Mouse (Mus musculus) G1E (cell line): ENCODE data around the gene Grik5. TPM values are rescaled to one million over a fixed set of nuclear protein-coding genes. Genes with fewer than 3 reads are reported as not detected.
A peak's percentile ranks its signal among the peaks of the same experiment; 100 is the strongest.

Experiments
- ATAC-seq: 2 replicates; pipeline ENCODE4 v1.8.0; 2016; ENCODE audit warnings: mild to moderate bottlenecking; ENCODE audit not compliant: insufficient number of reproducible peaks, poor library complexity, low FRiP score, severe bottlenecking; ENCODE audit errors: extremely low read depth
- DNase-seq: peaks from one replicate; pipeline ENCODE4 v3.0.0; 2012; ENCODE audit warnings: low spot score
- H3K27me3 ChIP-seq: 2 replicates; pipeline ENCODE4 v1.6.1; 2012; ENCODE audit warnings: mild to moderate bottlenecking, low read length, inconsistent platforms; ENCODE audit not compliant: insufficient read depth
- H3K36me3 ChIP-seq: replicated peaks from 2 replicates; pipeline ENCODE3; 2012; ENCODE audit warnings: mild to moderate bottlenecking, inconsistent platforms
- H3K4me1 ChIP-seq: 2 replicates; pipeline ENCODE4 v1.6.1; 2012; ENCODE audit warnings: low read depth, low read length, inconsistent platforms, mixed read lengths; ENCODE audit not compliant: insufficient read depth
- H3K4me3 ChIP-seq: 2 replicates; pipeline ENCODE4 v1.5.1; 2012; ENCODE audit warnings: low read depth, mild to moderate bottlenecking, inconsistent platforms, low read length, moderate library complexity, mixed read lengths
- H3K9me3 ChIP-seq: replicated peaks from 2 replicates; pipeline ENCODE4 v1.6.1; 2012; ENCODE audit warnings: inconsistent platforms
- CTCF ChIP-seq: IDR thresholded peaks from 2 replicates; pipeline ENCODE4 v1.5.1; 2012; ENCODE audit warnings: low read depth, low read length, inconsistent platforms, mixed read lengths
- GATA1 ChIP-seq: IDR thresholded peaks from 2 replicates; pipeline ENCODE4 v1.6.1; 2012; ENCODE audit warnings: borderline replicate concordance, low read length, inconsistent platforms, mixed read lengths
- GATA2 ChIP-seq: IDR thresholded peaks from 2 replicates; pipeline ENCODE4 v1.6.1; 2012; ENCODE audit warnings: low read depth, low read length, inconsistent platforms, borderline replicate concordance
- POLR2AphosphoS5 ChIP-seq: IDR thresholded peaks from 2 replicates; pipeline ENCODE4 v1.6.1; 2012; ENCODE audit warnings: low read depth, low read length, inconsistent platforms; ENCODE audit not compliant: insufficient replicate concordance
- TAL1 ChIP-seq: conservative IDR thresholded peaks from 2 replicates; pipeline ENCODE4 v1.6.1; 2012; ENCODE audit warnings: low read depth, low read length, inconsistent platforms, mixed read lengths
- polyA plus RNA-seq: library from polyadenylated mRNA; stranded (reverse); fragments of >175 nt; gene quantifications from 2 replicates; pipeline ENCODE4 v1.2.3, GENCODE M21; 2012
- total RNA-seq, 2 experiments: library from RNA; stranded (forward) in 1 of 2; stranded (reverse) in 1 of 2; fragments of 200-1000 nt in 1 of 2; fragments of >200 nt in 1 of 2; fragmentation: Nextera tagmentation in 1 of 2; gene quantifications; 2 replicates each; pipeline ENCODE4 v1.2.3; 2014 to 2017

The Grik5 gene
- total and polyA plus RNA-seq, 3 experiments = 91.3 to 198 (median 94.6) TPM

GRCm38 (mm10) chr7:25110336-25110735 is 38.2 kb upstream of the Grik5 start:
- no peak for TF ChIP-seq TAL1
- no peak for TF ChIP-seq GATA2
- no peak for TF ChIP-seq CTCF
- TF ChIP-seq POLR2AphosphoS5 = no peak
- TF ChIP-seq GATA1 = no peak
- DNase-seq = no peak
- ATAC-seq = no peak
- no peak overlapping the region for H3K4me3 ChIP-seq
- H3K4me1 ChIP-seq = peaks cover 10% of the 10 kb centered on the region
- H3K36me3 ChIP-seq = no peaks in the 10 kb centered on the region
- no peaks in the 10 kb centered on the region for H3K9me3 ChIP-seq
- H3K27me3 ChIP-seq = peaks cover 17% of the 10 kb centered on the region; the same call in 1 of the 2 replicates

DNA sequence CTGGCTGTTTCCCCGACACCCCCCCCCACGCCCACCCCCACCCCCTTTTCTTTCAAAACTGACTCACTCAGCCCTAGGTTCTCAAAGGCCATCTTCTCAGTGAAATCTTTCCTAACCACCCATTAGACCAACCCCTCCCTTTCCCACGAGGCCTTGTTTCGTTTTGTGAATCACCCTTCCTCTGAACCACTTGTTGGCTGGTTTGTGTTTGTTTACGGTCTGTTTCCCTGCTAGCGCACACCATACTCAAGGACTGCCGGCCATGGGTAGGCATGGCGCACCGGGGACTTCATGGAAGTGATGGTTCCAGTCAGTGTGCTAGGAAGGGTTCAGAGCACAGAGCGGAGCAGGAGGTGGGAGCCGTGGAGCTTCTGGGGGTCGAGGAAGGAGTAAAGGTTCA is 37.2 kb upstream of the Grik5 start:
- DNase-seq (no peak), ATAC-seq (no peak)
- Histone ChIP-seq H3K27me3 (peaks cover 19% of the 10 kb centered on the region), H3K4me3 (no peak overlapping the region), H3K9me3 (no peaks in the 10 kb centered on the region), H3K36me3 (no peaks in the 10 kb centered on the region), H3K4me1 (peaks cover 10% of the 10 kb centered on the region)
- TF ChIP-seq GATA1 (no peak), CTCF (no peak), POLR2AphosphoS5 (no peak), GATA2 (no peak), TAL1 (no peak)

- no peak for DNase-seq
- Histone ChIP-seq H3K27me3 (peaks cover 34% of the 10 kb centered on the region), H3K9me3 (no peaks in the 10 kb centered on the region), H3K4me3 (no peak overlapping the region), H3K4me1 (peaks cover 10% of the 10 kb centered on the region), H3K36me3 (no peaks in the 10 kb centered on the region)
- no peak for ATAC-seq
- TF ChIP-seq CTCF (no peak), POLR2AphosphoS5 (no peak)
These were observed 34.8 kb upstream of the Grik5 start for GRCm38 (mm10) chr7:25106790-25107502.

DNA sequence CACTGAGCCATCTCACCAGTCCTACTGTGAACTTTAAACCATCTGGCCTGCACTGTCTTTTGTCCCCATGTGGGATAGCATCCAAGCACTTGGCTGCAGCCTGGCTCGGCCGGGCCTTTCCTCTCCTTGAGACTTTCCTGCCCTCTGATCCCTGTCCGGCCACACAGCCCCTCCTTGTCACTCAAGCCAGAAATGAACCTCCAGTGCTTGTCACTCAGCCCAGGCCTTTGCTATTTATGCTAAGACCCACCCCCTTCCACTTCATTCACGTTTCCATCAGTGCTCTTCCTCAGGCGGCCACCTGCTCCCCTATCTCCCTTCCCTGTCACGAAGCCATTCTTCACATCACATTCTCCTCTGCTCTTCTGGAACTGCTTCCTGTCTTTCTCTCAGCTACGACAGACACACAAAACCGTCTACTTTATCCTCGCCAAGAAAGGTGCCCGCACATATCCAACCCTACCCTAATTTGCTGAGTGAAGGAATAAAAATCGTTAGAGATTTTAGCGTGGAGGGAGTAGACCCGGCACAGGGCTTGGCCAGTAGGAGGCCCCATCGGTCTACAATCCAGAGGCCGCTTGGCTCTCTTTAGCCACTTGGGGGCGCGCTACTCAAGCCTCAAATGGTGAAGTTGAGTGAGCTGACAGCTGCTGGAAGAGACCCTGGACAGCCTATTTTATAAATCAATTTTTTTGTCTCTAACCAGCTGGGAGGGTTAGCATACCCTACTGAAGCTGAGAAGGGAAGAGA is 33.4 kb upstream of the Grik5 start:
- no peak overlapping the region for H3K4me3 ChIP-seq
- ATAC-seq (peak; percentile 28; the same call in 1 of the 2 replicates), DNase-seq (peak; percentile 55)
- H3K4me1 ChIP-seq = peaks cover 10% of the 10 kb centered on the region
- TF ChIP-seq CTCF (peak; percentile 66; the same call in 1 of the 2 replicates), GATA1 (no peak), TAL1 (no peak), POLR2AphosphoS5 (no peak), GATA2 (no peak)
- no peaks in the 10 kb centered on the region for H3K9me3 ChIP-seq
- H3K27me3 ChIP-seq = peaks cover 35% of the 10 kb centered on the region
- H3K36me3 ChIP-seq = no peaks in the 10 kb centered on the region

GRCm38 (mm10) chr7:25099581-25099980 is 27.4 kb upstream of the Grik5 start:
- no peaks in the 10 kb centered on the region for H3K4me1 ChIP-seq
- ATAC-seq = no peak
- TF ChIP-seq GATA1 (no peak), TAL1 (no peak), POLR2AphosphoS5 (no peak), GATA2 (no peak), CTCF (no peak)
- H3K4me3 ChIP-seq = no peak overlapping the region
- no peak for DNase-seq
- peaks cover 42% of the 10 kb centered on the region for H3K27me3 ChIP-seq
- no peaks in the 10 kb centered on the region for H3K9me3 ChIP-seq
- H3K36me3 ChIP-seq = no peaks in the 10 kb centered on the region

GRCm38 (mm10) chr7:25098169-25098568 is 26.0 kb upstream of the Grik5 start:
- Histone ChIP-seq H3K4me3 (no peak overlapping the region), H3K27me3 (peaks cover 39% of the 10 kb centered on the region), H3K9me3 (no peaks in the 10 kb centered on the region), H3K36me3 (no peaks in the 10 kb centered on the region), H3K4me1 (no peaks in the 10 kb centered on the region; the same call in 1 of the 2 replicates)
- no peak for ATAC-seq
- no peak for DNase-seq
- no peak for TF ChIP-seq GATA1
- TF ChIP-seq TAL1 = no peak
